Mouse (Mus musculus): ENCODE data around the gene Lhfpl2. TPM values are rescaled to one million over a fixed set of nuclear protein-coding genes. Genes with fewer than 3 reads are reported as not detected.

Lhfpl2 gene
- polyA plus RNA-seq, 1 experiment from 2014 or later = 11.9 TPM

DNA sequence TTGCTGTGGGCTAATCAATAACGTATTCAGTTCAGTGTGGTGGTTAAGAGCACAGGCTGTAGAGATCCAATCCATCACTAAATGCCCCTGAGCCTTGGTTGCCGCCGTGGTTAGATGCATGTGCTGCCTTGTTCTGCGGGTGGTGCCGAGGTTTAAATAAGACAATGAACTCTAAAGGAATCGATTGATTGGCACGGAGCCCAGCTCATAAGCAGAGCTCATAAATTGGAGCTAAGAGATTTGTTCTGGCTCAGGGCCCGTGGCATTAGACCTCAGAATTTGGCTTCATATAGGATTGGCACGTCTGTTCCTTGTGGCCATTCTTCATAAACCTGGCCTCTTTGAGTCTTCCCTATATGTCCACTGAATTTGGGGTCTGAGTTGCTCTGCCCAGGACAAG, 29.5 kb downstream of the Lhfpl2 start:
- ATAC-seq = no peak
- 70% methylated on average over 9 of the region's 9 CpGs for WGBS

DNA sequence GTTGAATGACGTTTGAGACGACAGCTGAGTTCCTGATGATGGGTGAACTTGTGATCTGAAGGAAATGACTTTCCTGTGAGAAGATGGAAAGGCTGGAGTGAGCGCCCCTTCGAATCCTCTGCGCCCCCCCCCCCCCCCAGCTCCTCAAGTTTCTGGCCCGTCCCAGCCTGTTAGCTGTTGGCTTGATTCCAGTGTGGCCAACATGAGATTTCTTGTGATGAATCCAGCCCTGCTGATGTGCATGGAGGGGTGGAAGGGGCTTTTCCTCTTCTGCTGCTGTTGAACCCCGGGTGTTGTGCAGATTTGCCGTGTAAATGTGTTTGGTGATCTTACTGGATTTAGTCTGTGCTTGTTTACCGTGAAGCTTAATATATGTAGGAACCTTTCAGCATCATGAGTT, 31.2 kb downstream of the Lhfpl2 start:
- no peak for ATAC-seq
- Histone ChIP-seq H3K27me3 (no peaks in the 10 kb centered on the region), H3K4me3 (replicated peaks) (no peak overlapping the region), H3K4me1 (replicated peaks) (no peaks in the 10 kb centered on the region; the same call in 1 of the 2 replicates), H3K27ac (no peak overlapping the region), H3K9ac (replicated peaks) (no peak overlapping the region), H3K9me3 (no peaks in the 10 kb centered on the region), H3K4me2 (replicated peaks) (no peak overlapping the region), H3K36me3 (no peaks in the 10 kb centered on the region)
- WGBS = 98% methylated on average over 9 of the region's 9 CpGs

More for the DNA sequence above, 29.5 kb downstream of the Lhfpl2 start:
- H3K4me3 ChIP-seq (replicated peaks) = no peak overlapping the region
- no peaks in the 10 kb centered on the region for H3K9me3 ChIP-seq
- H3K27ac ChIP-seq = no peak overlapping the region
- no peaks in the 10 kb centered on the region for H3K36me3 ChIP-seq
- no peak overlapping the region for H3K9ac ChIP-seq (replicated peaks)
- H3K4me2 ChIP-seq (replicated peaks) = no peak overlapping the region
- no peaks in the 10 kb centered on the region for H3K27me3 ChIP-seq
- H3K4me1 ChIP-seq (replicated peaks) = no peaks in the 10 kb centered on the region; the same call in 1 of the 2 replicates

DNA sequence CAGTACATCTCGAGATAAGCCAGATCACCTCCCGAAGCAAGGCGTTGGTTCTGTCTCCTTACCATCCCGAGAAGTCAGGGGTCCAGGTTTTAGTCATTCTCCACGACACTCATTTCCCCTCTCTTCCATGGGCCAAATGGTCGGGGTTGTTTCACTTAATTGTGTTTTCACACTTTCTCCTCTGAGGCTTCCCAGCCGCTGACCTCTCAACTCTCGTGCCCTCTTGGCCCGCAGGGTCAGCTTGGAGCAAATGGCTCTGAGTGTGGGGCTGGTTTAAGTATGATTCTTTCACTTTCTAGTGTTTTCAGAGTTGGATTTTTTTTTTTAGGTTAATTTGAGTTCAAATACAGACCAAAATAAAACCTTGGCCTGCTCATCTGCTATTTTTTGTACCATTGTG, 31.7 kb downstream of the Lhfpl2 start:
- Histone ChIP-seq H3K9me3 (no peaks in the 10 kb centered on the region), H3K27ac (no peak overlapping the region), H3K27me3 (no peaks in the 10 kb centered on the region), H3K9ac (replicated peaks) (no peak overlapping the region), H3K4me1 (replicated peaks) (no peaks in the 10 kb centered on the region; the same call in 1 of the 2 replicates), H3K36me3 (no peaks in the 10 kb centered on the region), H3K4me2 (replicated peaks) (no peak overlapping the region), H3K4me3 (replicated peaks) (no peak overlapping the region)
- ATAC-seq = no peak
- WGBS = 66% methylated on average over 9 of the region's 9 CpGs

DNA sequence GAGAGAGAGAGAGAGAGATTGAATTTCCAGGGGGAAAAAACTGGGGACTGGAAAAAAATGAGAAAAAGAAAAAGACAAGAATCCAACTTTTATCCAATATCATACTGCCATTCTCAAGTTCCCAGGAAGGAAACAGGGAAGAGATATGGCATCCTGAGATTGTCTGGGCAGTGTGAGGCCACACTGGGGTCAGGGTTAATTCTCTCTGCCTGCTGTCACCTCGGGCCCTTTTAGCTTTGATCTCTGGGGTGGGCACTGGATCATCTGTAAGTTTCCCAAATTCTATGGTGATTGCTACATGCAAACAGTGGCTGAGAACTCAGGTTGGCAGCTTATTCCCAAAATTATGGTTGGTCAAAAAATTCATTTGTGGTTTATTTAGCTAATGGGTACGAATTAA, 33.8 kb downstream of the Lhfpl2 start:
- Histone ChIP-seq H3K4me3 (replicated peaks) (no peak overlapping the region), H3K4me1 (replicated peaks) (no peaks in the 10 kb centered on the region), H3K27ac (no peak overlapping the region), H3K9me3 (no peaks in the 10 kb centered on the region), H3K27me3 (no peaks in the 10 kb centered on the region), H3K36me3 (no peaks in the 10 kb centered on the region), H3K9ac (replicated peaks) (no peak overlapping the region), H3K4me2 (replicated peaks) (no peak overlapping the region)
- ATAC-seq = no peak
- WGBS = 50% methylated on average over 2 of the region's 2 CpGs

DNA sequence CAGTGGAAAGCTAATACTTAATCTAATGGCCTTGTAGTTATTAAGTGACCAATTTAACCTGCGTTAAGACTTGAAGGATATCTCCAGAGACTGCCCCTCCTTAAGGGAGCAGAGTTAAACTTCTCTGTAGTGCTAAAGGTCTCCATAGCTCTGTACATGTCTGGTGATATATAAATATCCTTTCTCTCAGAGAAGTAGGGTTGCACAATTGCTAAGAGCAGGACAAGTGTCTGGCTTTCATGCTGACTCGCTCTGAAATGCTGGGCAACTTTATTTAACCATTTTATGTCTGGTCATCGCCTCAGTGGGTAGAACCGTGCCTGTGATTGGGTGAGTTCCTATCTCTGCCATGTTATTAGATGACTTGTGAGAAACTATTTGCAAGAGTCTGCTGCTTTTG, 36.6 kb downstream of the Lhfpl2 start:
- ATAC-seq = no peak
- Histone ChIP-seq H3K27me3 (no peaks in the 10 kb centered on the region), H3K4me2 (replicated peaks) (no peak overlapping the region), H3K4me3 (replicated peaks) (no peak overlapping the region), H3K27ac (no peak overlapping the region), H3K9ac (replicated peaks) (no peak overlapping the region), H3K36me3 (no peaks in the 10 kb centered on the region), H3K9me3 (no peaks in the 10 kb centered on the region), H3K4me1 (replicated peaks) (no peaks in the 10 kb centered on the region)
- 92% methylated on average over 4 of the region's 4 CpGs for WGBS

DNA sequence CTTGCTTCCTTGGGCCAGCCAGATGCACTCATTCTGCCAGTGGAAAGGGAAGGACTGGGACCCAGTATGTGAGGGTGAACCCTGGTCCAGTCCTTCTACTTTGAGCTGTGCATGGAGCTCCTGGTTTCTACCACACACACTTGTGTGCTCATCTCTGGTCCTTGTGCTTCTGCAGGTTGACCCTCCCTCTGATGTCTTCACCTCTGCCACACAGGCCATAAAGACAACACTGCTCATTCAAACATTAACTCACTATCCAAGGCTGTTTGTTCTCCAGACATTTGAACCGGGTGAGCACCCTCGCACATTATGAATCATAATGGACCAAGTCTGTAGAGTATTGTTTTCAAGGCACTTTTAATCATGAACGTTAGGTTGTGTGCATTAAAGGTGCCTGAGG, 37.0 kb downstream of the Lhfpl2 start:
- Histone ChIP-seq H3K4me2 (replicated peaks) (no peak overlapping the region), H3K9ac (replicated peaks) (no peak overlapping the region), H3K36me3 (no peaks in the 10 kb centered on the region), H3K9me3 (no peaks in the 10 kb centered on the region), H3K27me3 (no peaks in the 10 kb centered on the region), H3K27ac (no peak overlapping the region), H3K4me3 (replicated peaks) (no peak overlapping the region), H3K4me1 (replicated peaks) (no peaks in the 10 kb centered on the region)
- 81% methylated on average over 3 of the region's 3 CpGs for WGBS
- no peak for ATAC-seq

DNA sequence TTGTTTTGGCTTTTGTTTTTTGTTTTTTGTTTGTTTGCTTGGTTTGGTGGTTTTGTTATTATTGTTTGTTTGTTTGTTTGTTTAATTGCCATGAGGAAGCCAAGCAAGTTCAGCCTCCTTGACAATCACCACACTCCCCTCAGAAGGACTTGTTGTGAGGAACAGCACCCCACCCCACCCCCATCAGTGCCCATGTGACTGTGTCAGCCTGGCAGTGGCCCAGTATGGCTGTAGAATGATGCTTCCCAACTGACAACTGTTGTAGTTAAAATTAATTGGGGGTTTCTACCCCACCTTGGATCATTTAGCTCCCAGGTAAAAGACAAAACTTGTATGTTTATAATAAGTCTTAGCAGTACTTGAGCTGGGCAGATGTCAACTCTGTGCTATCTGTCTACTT, 37.6 kb downstream of the Lhfpl2 start:
- H3K4me3 ChIP-seq (replicated peaks) = no peak overlapping the region
- H3K9me3 ChIP-seq = no peaks in the 10 kb centered on the region
- H3K27ac ChIP-seq = no peak overlapping the region
- H3K9ac ChIP-seq (replicated peaks) = no peak overlapping the region
- no peaks in the 10 kb centered on the region for H3K27me3 ChIP-seq
- H3K4me2 ChIP-seq (replicated peaks) = no peak overlapping the region
- no peak for ATAC-seq
- no peaks in the 10 kb centered on the region for H3K4me1 ChIP-seq (replicated peaks)
- H3K36me3 ChIP-seq = no peaks in the 10 kb centered on the region

DNA sequence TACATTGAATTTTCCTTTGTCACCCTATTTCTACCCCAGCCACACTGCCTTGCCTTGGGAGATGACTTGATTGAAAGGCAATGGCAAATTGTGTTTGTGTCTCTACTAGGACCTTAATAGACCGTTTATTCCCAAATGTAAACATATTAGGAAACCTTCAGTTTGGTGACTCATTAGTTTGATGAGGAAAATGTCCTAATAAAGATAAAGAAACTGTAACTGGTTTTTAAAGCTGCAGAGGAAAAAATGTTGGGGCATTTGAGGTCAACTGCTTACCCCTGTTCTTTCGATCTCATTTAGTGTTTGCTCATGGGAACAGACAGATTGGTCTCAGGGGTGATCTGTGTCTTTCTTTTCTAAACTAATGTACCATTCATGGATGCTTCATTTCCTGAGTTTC, 40.1 kb downstream of the Lhfpl2 start:
- WGBS = 83% methylated on average over 2 of the region's 2 CpGs
- Histone ChIP-seq H3K36me3 (no peaks in the 10 kb centered on the region), H3K9ac (replicated peaks) (no peak overlapping the region), H3K27me3 (no peaks in the 10 kb centered on the region), H3K4me2 (replicated peaks) (no peak overlapping the region), H3K27ac (no peak overlapping the region), H3K9me3 (no peaks in the 10 kb centered on the region), H3K4me1 (replicated peaks) (no peaks in the 10 kb centered on the region), H3K4me3 (replicated peaks) (no peak overlapping the region)
- ATAC-seq = no peak

DNA sequence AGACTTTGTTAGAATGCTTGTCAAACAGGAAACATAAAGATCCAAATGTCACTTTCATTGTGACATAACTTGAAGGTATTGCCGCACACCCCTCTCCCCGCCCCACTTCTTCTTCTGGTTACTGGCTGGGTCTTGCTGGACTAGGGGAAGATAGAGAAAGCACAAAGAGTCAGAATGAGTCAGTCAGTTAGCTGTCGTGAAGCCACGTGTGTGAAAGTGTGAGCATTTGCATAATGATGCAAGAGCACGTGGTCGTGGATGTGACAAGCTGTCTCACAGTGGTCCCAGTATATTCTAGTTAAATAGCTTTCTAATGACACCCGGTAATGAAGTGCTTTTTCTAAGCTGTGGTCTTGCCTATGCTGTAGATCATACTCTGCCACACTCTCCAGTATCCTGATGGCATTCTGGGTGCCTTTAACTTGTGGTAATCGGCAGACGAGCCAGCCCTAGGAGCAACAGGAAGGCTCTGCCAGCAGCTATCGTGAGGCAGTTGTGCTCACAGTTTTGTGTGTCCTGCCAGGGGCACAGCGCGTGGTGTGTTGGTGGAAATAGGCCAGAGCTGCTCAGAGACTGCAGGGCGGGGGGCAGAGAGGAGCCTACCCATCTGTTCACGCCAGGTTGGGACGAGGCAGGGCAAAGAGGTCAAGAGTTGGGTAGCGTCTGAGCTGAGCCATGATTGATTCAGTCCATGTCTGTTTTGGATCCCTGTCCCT, 40.9 kb downstream of the Lhfpl2 start:
- no peaks in the 10 kb centered on the region for H3K9me3 ChIP-seq
- H3K27ac ChIP-seq = no peak overlapping the region
- H3K9ac ChIP-seq (replicated peaks) = no peak overlapping the region
- H3K36me3 ChIP-seq = no peaks in the 10 kb centered on the region
- H3K4me3 ChIP-seq (replicated peaks) = no peak overlapping the region
- no peak for ATAC-seq
- H3K4me1 ChIP-seq (replicated peaks) = no peaks in the 10 kb centered on the region
- 72% methylated on average over 16 of the region's 16 CpGs for WGBS
- H3K4me2 ChIP-seq (replicated peaks) = no peak overlapping the region
- no peaks in the 10 kb centered on the region for H3K27me3 ChIP-seq

DNA sequence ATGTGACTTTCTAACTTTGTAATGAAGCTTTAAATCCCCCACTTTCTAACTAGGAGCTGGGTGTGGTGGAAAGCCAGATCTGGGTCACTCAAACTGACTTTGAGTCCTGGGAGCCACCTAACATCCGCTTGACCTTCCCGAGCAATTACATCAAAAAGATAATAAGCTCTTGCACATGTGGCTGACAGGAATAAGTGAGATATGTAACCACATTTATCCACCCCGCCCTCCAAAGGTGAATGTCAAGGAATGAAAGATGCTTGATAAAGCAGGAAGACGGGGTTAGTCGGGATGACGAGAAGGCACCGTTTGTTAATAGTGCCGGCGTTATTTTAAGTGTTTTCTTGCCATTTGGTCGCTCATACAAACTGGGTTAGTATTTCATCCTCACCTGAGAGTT, 41.5 kb downstream of the Lhfpl2 start:
- WGBS = 90% methylated on average over 10 of the region's 10 CpGs
- no peaks in the 10 kb centered on the region for H3K4me1 ChIP-seq (replicated peaks)
- no peak overlapping the region for H3K4me2 ChIP-seq (replicated peaks)
- H3K9ac ChIP-seq (replicated peaks) = no peak overlapping the region
- no peaks in the 10 kb centered on the region for H3K9me3 ChIP-seq
- H3K27ac ChIP-seq = no peak overlapping the region
- no peaks in the 10 kb centered on the region for H3K36me3 ChIP-seq
- H3K4me3 ChIP-seq (replicated peaks) = no peak overlapping the region
- no peak for ATAC-seq
- no peaks in the 10 kb centered on the region for H3K27me3 ChIP-seq

DNA sequence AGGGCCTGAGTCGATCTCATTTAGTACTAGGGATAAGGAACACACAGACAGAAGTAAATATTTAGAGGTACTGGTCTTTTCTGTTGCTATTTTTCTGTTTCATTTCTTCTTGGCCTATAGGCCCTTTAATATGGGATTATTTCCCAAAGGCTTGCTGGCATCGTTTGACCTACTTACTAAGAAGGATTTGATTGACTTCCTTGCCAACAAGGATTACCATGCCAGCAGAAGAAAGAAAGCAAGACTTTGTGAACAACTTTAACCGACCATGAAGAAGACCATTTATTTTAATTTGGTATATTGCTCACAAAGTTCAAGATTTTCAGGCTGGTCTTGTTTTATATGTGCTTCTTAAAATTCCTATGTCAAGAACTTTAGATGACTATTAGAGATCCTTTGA, 42.8 kb downstream of the Lhfpl2 start:
- Histone ChIP-seq H3K9me3 (no peaks in the 10 kb centered on the region), H3K36me3 (no peaks in the 10 kb centered on the region), H3K27ac (no peak overlapping the region), H3K4me2 (replicated peaks) (no peak overlapping the region), H3K27me3 (no peaks in the 10 kb centered on the region), H3K4me3 (replicated peaks) (no peak overlapping the region), H3K9ac (replicated peaks) (no peak overlapping the region), H3K4me1 (replicated peaks) (no peaks in the 10 kb centered on the region)
- 69% methylated on average over 3 of the region's 3 CpGs for WGBS
- no peak for ATAC-seq

DNA sequence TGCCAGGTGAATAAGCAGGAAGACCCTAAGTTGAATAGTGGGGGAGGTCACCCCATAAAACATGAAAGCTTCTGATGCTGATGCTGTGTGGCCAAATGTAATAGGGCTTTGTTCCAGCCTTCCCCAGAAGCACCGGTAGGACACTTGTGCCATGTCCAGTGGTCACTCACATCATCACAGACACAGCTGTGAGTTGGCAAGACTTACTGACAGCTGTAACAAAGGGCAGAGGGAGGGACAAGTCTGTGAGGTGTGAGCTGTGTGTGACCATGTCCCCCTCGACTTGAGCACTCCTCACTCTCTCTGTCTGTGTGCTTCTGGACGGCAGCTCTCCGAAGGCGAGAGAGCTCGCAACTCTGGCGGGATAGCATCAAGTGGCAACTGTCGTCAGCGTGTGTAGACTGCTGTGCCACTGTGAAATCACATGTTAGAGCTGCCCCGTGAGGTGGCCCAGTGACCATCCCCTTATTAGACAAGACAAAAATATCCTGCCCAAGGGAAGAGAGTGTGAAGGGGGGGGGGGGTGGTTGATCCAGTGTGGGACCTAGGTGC, 43.5 kb downstream of the Lhfpl2 start:
- Histone ChIP-seq H3K4me2 (replicated peaks) (no peak overlapping the region), H3K4me1 (replicated peaks) (no peaks in the 10 kb centered on the region), H3K36me3 (no peaks in the 10 kb centered on the region), H3K27ac (no peak overlapping the region), H3K9ac (replicated peaks) (no peak overlapping the region), H3K4me3 (replicated peaks) (no peak overlapping the region), H3K27me3 (no peaks in the 10 kb centered on the region), H3K9me3 (no peaks in the 10 kb centered on the region)
- 85% methylated on average over 10 of the region's 10 CpGs for WGBS
- no peak for ATAC-seq

Data from midbrain, embryonic 13.5 days (tissue).